Mouse (Mus musculus): Measurements from ENCODE around the gene Mtmr14. TPM values are rescaled to one million over a fixed set of nuclear protein-coding genes. Genes with fewer than 3 reads are reported as not detected.

Mtmr14 gene
- polyA plus RNA-seq, 1 experiment from 2014 or later, result 44.0 TPM

- H3K4me3 ChIP-seq, result peak overlapping the region; percentile 40
- WGBS, result 1% methylated on average over 22 of the region's 22 CpGs
- peaks cover 18% of the 10 kb centered on the region for H3K4me1 ChIP-seq
- peaks cover 13% of the 10 kb centered on the region for H3K36me3 ChIP-seq (replicated peaks)
- DNase-seq (ENCODE audit: low spot score), result peak; percentile 14
- H3K27me3 ChIP-seq (replicated peaks; ENCODE audit: low read depth, poor library complexity, severe bottlenecking), result peaks cover 57% of the 10 kb centered on the region
- no peak overlapping the region for H3K27ac ChIP-seq (replicated peaks)
- no peaks in the 10 kb centered on the region for H3K9me3 ChIP-seq
These were observed 45.3 kb downstream of the Mtmr14 start for GRCm38 (mm10) chr6:113282969-113283368.

- Histone ChIP-seq H3K27ac (replicated peaks) (no peak overlapping the region), H3K27me3 (replicated peaks; ENCODE audit: low read depth, poor library complexity, severe bottlenecking) (peaks cover 57% of the 10 kb centered on the region), H3K9me3 (no peaks in the 10 kb centered on the region), H3K36me3 (replicated peaks) (peaks cover 8% of the 10 kb centered on the region), H3K4me3 (peak overlapping the region; percentile 40), H3K4me1 (peaks cover 18% of the 10 kb centered on the region)
- 4% methylated on average over 6 of the region's 6 CpGs for WGBS
- no peak for DNase-seq (ENCODE audit: low spot score)
These were observed 45.9 kb downstream of the Mtmr14 start for GRCm38 (mm10) chr6:113283500-113283899.

- DNase-seq (ENCODE audit: low spot score), result no peak
- peaks cover 18% of the 10 kb centered on the region for H3K4me1 ChIP-seq
- no peaks in the 10 kb centered on the region for H3K9me3 ChIP-seq
- WGBS, result 81% methylated on average over 3 of the region's 3 CpGs
- H3K27me3 ChIP-seq (replicated peaks; ENCODE audit: low read depth, poor library complexity, severe bottlenecking), result peaks cover 57% of the 10 kb centered on the region
- no peak overlapping the region for H3K27ac ChIP-seq (replicated peaks)
- H3K4me3 ChIP-seq, result no peak overlapping the region
- H3K36me3 ChIP-seq (replicated peaks), result peaks cover 5% of the 10 kb centered on the region
These were observed 47.3 kb downstream of the Mtmr14 start for GRCm38 (mm10) chr6:113284931-113285330.

GRCm38 (mm10) chr6:113286316-113286715 lies 48.7 kb downstream of the Mtmr14 start:
- Histone ChIP-seq H3K4me1 (peaks cover 18% of the 10 kb centered on the region), H3K27ac (replicated peaks) (no peak overlapping the region), H3K4me3 (no peak overlapping the region), H3K27me3 (replicated peaks; ENCODE audit: low read depth, poor library complexity, severe bottlenecking) (peaks cover 50% of the 10 kb centered on the region), H3K36me3 (replicated peaks) (no peaks in the 10 kb centered on the region), H3K9me3 (no peaks in the 10 kb centered on the region)
- no peak for DNase-seq (ENCODE audit: low spot score)
- 85% methylated on average over 1 of the region's 1 CpGs for WGBS

- no peak for DNase-seq (ENCODE audit: low spot score)
- Histone ChIP-seq H3K4me1 (peaks cover 14% of the 10 kb centered on the region), H3K36me3 (replicated peaks) (no peaks in the 10 kb centered on the region), H3K9me3 (no peaks in the 10 kb centered on the region), H3K4me3 (no peak overlapping the region), H3K27ac (replicated peaks) (no peak overlapping the region), H3K27me3 (replicated peaks; ENCODE audit: low read depth, poor library complexity, severe bottlenecking) (peaks cover 41% of the 10 kb centered on the region)
- 68% methylated on average over 4 of the region's 4 CpGs for WGBS
These were observed 49.6 kb downstream of the Mtmr14 start for GRCm38 (mm10) chr6:113287236-113287635.

GRCm38 (mm10) chr6:113289346-113289745 lies 51.7 kb downstream of the Mtmr14 start:
- H3K27me3 ChIP-seq (replicated peaks; ENCODE audit: low read depth, poor library complexity, severe bottlenecking), result peaks cover 19% of the 10 kb centered on the region
- WGBS, result 90% methylated on average over 15 of the region's 15 CpGs
- H3K4me3 ChIP-seq, result no peak overlapping the region
- DNase-seq (ENCODE audit: low spot score), result no peak
- H3K9me3 ChIP-seq, result no peaks in the 10 kb centered on the region
- H3K36me3 ChIP-seq (replicated peaks), result no peaks in the 10 kb centered on the region
- no peaks in the 10 kb centered on the region for H3K4me1 ChIP-seq
- H3K27ac ChIP-seq (replicated peaks), result no peak overlapping the region

- peaks cover 9% of the 10 kb centered on the region for H3K27me3 ChIP-seq (replicated peaks; ENCODE audit: low read depth, poor library complexity, severe bottlenecking)
- H3K4me1 ChIP-seq, result no peaks in the 10 kb centered on the region
- DNase-seq (ENCODE audit: low spot score), result no peak
- no peak overlapping the region for H3K27ac ChIP-seq (replicated peaks)
- H3K36me3 ChIP-seq (replicated peaks), result no peaks in the 10 kb centered on the region
- no peaks in the 10 kb centered on the region for H3K9me3 ChIP-seq
- 64% methylated on average over 6 of the region's 6 CpGs for WGBS
- no peak overlapping the region for H3K4me3 ChIP-seq
These were observed 52.7 kb downstream of the Mtmr14 start for GRCm38 (mm10) chr6:113290346-113290745.

- no peak for DNase-seq (ENCODE audit: low spot score)
- WGBS, result 74% methylated on average over 5 of the region's 5 CpGs
- H3K9me3 ChIP-seq, result no peaks in the 10 kb centered on the region
These were observed 55.3 kb downstream of the Mtmr14 start for GRCm38 (mm10) chr6:113292938-113293337.

GRCm38 (mm10) chr6:113296046-113296445 lies 58.4 kb downstream of the Mtmr14 start:
- H3K9me3 ChIP-seq, result no peaks in the 10 kb centered on the region
- H3K4me3 ChIP-seq, result no peak overlapping the region
- 82% methylated on average over 2 of the region's 2 CpGs for WGBS
- no peaks in the 10 kb centered on the region for H3K27me3 ChIP-seq (replicated peaks; ENCODE audit: low read depth, poor library complexity, severe bottlenecking)
- DNase-seq (ENCODE audit: low spot score), result no peak
- no peak overlapping the region for H3K27ac ChIP-seq (replicated peaks)
- H3K36me3 ChIP-seq (replicated peaks), result no peaks in the 10 kb centered on the region
- H3K4me1 ChIP-seq, result no peaks in the 10 kb centered on the region

More at GRCm38 (mm10) chr6:113292938-113293337, 55.3 kb downstream of the Mtmr14 start:
- H3K27me3 ChIP-seq (replicated peaks; ENCODE audit: low read depth, poor library complexity, severe bottlenecking), result no peaks in the 10 kb centered on the region
- no peaks in the 10 kb centered on the region for H3K4me1 ChIP-seq
- H3K4me3 ChIP-seq, result no peak overlapping the region
- H3K27ac ChIP-seq (replicated peaks), result no peak overlapping the region
- H3K36me3 ChIP-seq (replicated peaks), result no peaks in the 10 kb centered on the region

- DNase-seq (ENCODE audit: low spot score), result no peak
- Histone ChIP-seq H3K9me3 (no peaks in the 10 kb centered on the region), H3K4me3 (no peak overlapping the region), H3K27ac (replicated peaks) (no peak overlapping the region), H3K27me3 (replicated peaks; ENCODE audit: low read depth, poor library complexity, severe bottlenecking) (no peaks in the 10 kb centered on the region), H3K4me1 (no peaks in the 10 kb centered on the region), H3K36me3 (replicated peaks) (no peaks in the 10 kb centered on the region)
- 79% methylated on average over 4 of the region's 4 CpGs for WGBS
These were observed 59.0 kb downstream of the Mtmr14 start for GRCm38 (mm10) chr6:113296639-113297038.

GRCm38 (mm10) chr6:113301350-113301749 lies 63.7 kb downstream of the Mtmr14 start:
- DNase-seq (ENCODE audit: low spot score), result no peak
- H3K27ac ChIP-seq (replicated peaks), result no peak overlapping the region
- 83% methylated on average over 5 of the region's 5 CpGs for WGBS
- no peaks in the 10 kb centered on the region for H3K36me3 ChIP-seq (replicated peaks)
- no peak overlapping the region for H3K4me3 ChIP-seq
- no peaks in the 10 kb centered on the region for H3K9me3 ChIP-seq
- peaks cover 12% of the 10 kb centered on the region for H3K4me1 ChIP-seq
- no peaks in the 10 kb centered on the region for H3K27me3 ChIP-seq (replicated peaks; ENCODE audit: low read depth, poor library complexity, severe bottlenecking)

GRCm38 (mm10) chr6:113302258-113302657 lies 64.6 kb downstream of the Mtmr14 start:
- WGBS, result 29% methylated on average over 3 of the region's 3 CpGs
- DNase-seq (ENCODE audit: low spot score), result no peak
- no peaks in the 10 kb centered on the region for H3K9me3 ChIP-seq
- H3K36me3 ChIP-seq (replicated peaks), result no peaks in the 10 kb centered on the region
- peaks cover 12% of the 10 kb centered on the region for H3K4me1 ChIP-seq
- no peak overlapping the region for H3K4me3 ChIP-seq
- no peaks in the 10 kb centered on the region for H3K27me3 ChIP-seq (replicated peaks; ENCODE audit: low read depth, poor library complexity, severe bottlenecking)
- no peak overlapping the region for H3K27ac ChIP-seq (replicated peaks)

- peak overlapping the region; percentile 100 for H3K27ac ChIP-seq (replicated peaks)
- peak; percentile 100 for DNase-seq (ENCODE audit: low spot score)
- no peaks in the 10 kb centered on the region for H3K27me3 ChIP-seq (replicated peaks; ENCODE audit: low read depth, poor library complexity, severe bottlenecking)
- H3K9me3 ChIP-seq, result no peaks in the 10 kb centered on the region
- H3K4me1 ChIP-seq, result peaks cover 36% of the 10 kb centered on the region
- H3K4me3 ChIP-seq, result peak overlapping the region; percentile 99
- WGBS, result under 1% methylated on average over 50 of the region's 50 CpGs
- peaks cover 24% of the 10 kb centered on the region for H3K36me3 ChIP-seq (replicated peaks)
These were observed 68.8 kb downstream of the Mtmr14 start for GRCm38 (mm10) chr6:113306322-113306985.
